Mouse (Mus musculus) erythroblast, embryonic 14.5 days (primary cell): ENCODE data around the gene Dennd4b. TPM values are rescaled to one million over a fixed set of nuclear protein-coding genes. Genes with fewer than 3 reads are reported as not detected.
"Not testable (repeated sequence)": the region's sequence is repeated elsewhere in the genome, so short reads cannot be mapped to it uniquely, and the experiment has no call there.

Source experiments
- H3K27me3 ChIP-seq: 2 replicates; pipeline ENCODE4 v1.6.1; 2012; ENCODE audit warnings: inconsistent platforms; ENCODE audit not compliant: control insufficient read depth
- H3K36me3 ChIP-seq: 2 replicates; pipeline ENCODE4 v1.6.1; 2012; ENCODE audit warnings: mild to moderate bottlenecking, inconsistent platforms; ENCODE audit not compliant: control insufficient read depth
- H3K4me1 ChIP-seq: 2 replicates; pipeline ENCODE4 v1.6.1; 2012; ENCODE audit warnings: inconsistent platforms; ENCODE audit not compliant: control insufficient read depth
- H3K4me3 ChIP-seq: replicated peaks from 2 replicates; pipeline ENCODE3; 2012; ENCODE audit warnings: moderate library complexity, mild to moderate bottlenecking, inconsistent platforms
- H3K9me3 ChIP-seq: 2 replicates; pipeline ENCODE4 v1.6.1; 2012; ENCODE audit warnings: low read length, inconsistent platforms, mixed read lengths; ENCODE audit not compliant: control insufficient read depth
- GATA1 ChIP-seq: IDR thresholded peaks from 2 replicates; pipeline ENCODE4 v1.6.1; 2012; ENCODE audit warnings: low read length, inconsistent platforms, mixed read lengths
- TAL1 ChIP-seq: IDR thresholded peaks from 3 replicates; pipeline ENCODE4 v1.6.1; 2012; ENCODE audit warnings: low read length, inconsistent platforms, mixed read lengths
- polyA plus RNA-seq: library from polyadenylated mRNA; stranded (reverse); fragments of >175 nt; gene quantifications from 2 replicates; pipeline ENCODE4 v1.2.3, GENCODE M21; 2012

The Dennd4b gene
- polyA plus RNA-seq, 1 experiment = 1.1 TPM

DNA sequence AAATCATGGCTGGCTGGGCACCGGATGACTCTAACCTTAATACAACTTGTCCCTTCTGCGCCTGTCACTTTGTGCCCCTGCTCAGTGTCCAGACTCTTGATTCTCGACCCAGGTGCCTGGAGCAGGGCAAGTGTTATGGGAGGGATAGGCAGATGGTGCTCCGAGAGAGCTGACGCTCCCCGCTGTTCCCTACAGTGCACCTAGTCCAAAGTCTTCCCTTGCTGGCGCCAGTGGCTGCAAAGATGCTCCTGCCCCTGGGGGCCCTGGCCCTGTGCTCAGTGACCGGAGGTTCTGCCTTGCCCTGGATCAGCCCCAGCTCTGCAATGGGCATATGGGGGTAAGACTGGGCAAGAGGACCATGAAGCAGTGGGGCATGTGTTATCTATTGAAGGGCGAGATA is 12.8 kb downstream of the Dennd4b start:
- TF ChIP-seq GATA1 = no peak
- no peak for TF ChIP-seq TAL1
- peaks cover 56% of the 10 kb centered on the region for H3K36me3 ChIP-seq
- H3K9me3 ChIP-seq = no peaks in the 10 kb centered on the region
- no peak overlapping the region for H3K4me3 ChIP-seq
- no peaks in the 10 kb centered on the region for H3K27me3 ChIP-seq
- peaks cover 2% of the 10 kb centered on the region; the same call in 1 of the 2 replicates for H3K4me1 ChIP-seq

DNA sequence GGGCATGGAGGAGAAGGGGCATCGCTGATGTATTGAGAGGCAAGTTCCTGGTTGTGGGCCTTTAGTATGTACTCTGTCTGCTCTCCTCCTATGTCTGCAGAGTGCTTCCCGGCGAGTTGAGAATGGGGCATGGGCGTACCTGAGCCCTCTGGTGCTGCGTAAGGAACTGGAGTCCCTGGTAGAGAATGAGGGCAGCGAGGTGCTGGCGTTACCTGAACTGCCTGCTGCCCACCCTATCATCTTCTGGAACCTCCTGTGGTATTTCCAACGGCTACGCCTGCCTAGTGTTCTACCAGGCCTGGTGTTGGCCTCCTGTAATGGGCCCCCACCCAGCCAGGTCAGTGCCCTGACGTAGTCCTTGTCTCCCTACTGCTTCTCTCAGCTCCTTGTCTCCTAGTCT is 13.2 kb downstream of the Dennd4b start:
- no peaks in the 10 kb centered on the region for H3K27me3 ChIP-seq
- TF ChIP-seq GATA1 (no peak), TAL1 (no peak)
- H3K36me3 ChIP-seq = peaks cover 54% of the 10 kb centered on the region

DNA sequence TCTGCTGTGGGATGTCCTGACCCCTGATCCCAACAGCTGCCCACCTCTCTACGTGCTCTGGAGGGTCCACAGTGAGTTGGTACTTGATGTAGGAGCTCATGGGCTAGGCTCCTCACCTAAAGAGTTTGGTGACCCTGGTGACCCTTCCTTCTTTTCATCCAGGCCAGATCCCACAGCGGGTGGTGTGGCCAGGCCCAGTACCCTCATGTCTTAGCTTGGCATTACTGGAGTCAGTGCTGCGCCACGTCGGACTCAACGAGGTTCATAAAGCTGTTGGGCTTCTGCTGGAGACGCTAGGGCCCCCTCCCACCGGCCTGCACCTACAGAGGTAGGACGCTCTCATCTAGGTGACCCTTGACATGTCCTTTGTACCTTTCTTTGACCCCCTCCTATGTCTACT is 14.2 kb downstream of the Dennd4b start:
- TF ChIP-seq GATA1 = no peak
- no peak for TF ChIP-seq TAL1
- peaks cover 44% of the 10 kb centered on the region for H3K36me3 ChIP-seq
- no peaks in the 10 kb centered on the region for H3K9me3 ChIP-seq
- no peaks in the 10 kb centered on the region for H3K27me3 ChIP-seq
- H3K4me1 ChIP-seq = peaks cover 2% of the 10 kb centered on the region; the same call in 1 of the 2 replicates
- H3K4me3 ChIP-seq = no peak overlapping the region

More for the DNA sequence above, 13.2 kb downstream of the Dennd4b start:
- peaks cover 2% of the 10 kb centered on the region; the same call in 1 of the 2 replicates for H3K4me1 ChIP-seq
- no peaks in the 10 kb centered on the region for H3K9me3 ChIP-seq
- H3K4me3 ChIP-seq = no peak overlapping the region

- no peaks in the 10 kb centered on the region for H3K27me3 ChIP-seq
- peaks cover 2% of the 10 kb centered on the region; the same call in 1 of the 2 replicates for H3K4me1 ChIP-seq
- H3K4me3 ChIP-seq = no peak overlapping the region
- no peaks in the 10 kb centered on the region for H3K9me3 ChIP-seq
- peaks cover 43% of the 10 kb centered on the region for H3K36me3 ChIP-seq
- no peak for TF ChIP-seq TAL1
- no peak for TF ChIP-seq GATA1
Observed at GRCm38 (mm10) chr3:90279743-90280142, 14.8 kb downstream of the Dennd4b start.

- Histone ChIP-seq H3K4me1 (peaks cover 2% of the 10 kb centered on the region; the same call in 1 of the 2 replicates), H3K36me3 (peaks cover 38% of the 10 kb centered on the region), H3K9me3 (no peaks in the 10 kb centered on the region), H3K4me3 (no peak overlapping the region), H3K27me3 (no peaks in the 10 kb centered on the region)
- TF ChIP-seq TAL1 (no peak), GATA1 (no peak)
Observed at GRCm38 (mm10) chr3:90280708-90281107, 15.7 kb downstream of the Dennd4b start.

GRCm38 (mm10) chr3:90284150-90284549 is 19.2 kb downstream of the Dennd4b start:
- no peaks in the 10 kb centered on the region for H3K4me1 ChIP-seq
- no peaks in the 10 kb centered on the region for H3K9me3 ChIP-seq
- H3K4me3 ChIP-seq = no peak overlapping the region
- TF ChIP-seq TAL1 (no peak), GATA1 (no peak)
- H3K27me3 ChIP-seq = no peaks in the 10 kb centered on the region
- H3K36me3 ChIP-seq = peaks cover 12% of the 10 kb centered on the region

DNA sequence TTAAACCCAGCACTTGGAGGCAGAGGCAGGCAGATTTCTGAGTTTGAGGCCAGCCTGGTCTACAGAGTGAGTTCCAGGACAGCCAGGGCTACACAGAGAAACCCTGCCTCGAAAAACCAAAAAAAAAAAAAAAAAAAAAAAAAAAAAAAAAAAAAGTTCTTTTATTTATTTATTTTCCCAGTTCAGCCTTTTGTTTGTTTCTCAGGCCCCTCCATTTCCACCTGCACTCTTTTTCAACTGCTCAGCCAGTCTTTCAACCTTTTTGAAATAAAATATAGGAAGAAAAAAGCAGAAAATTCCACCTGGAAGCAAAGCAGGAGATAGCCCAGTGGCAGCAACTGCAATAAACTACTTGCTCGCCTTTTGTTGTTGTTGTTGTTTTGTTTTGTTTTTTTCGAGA is 24.4 kb downstream of the Dennd4b start:
- H3K36me3 ChIP-seq, H3K4me3 ChIP-seq, H3K27me3 ChIP-seq, H3K9me3 ChIP-seq: not testable (repeated sequence)
- H3K4me1 ChIP-seq = peaks cover 20% of the 10 kb centered on the region

DNA sequence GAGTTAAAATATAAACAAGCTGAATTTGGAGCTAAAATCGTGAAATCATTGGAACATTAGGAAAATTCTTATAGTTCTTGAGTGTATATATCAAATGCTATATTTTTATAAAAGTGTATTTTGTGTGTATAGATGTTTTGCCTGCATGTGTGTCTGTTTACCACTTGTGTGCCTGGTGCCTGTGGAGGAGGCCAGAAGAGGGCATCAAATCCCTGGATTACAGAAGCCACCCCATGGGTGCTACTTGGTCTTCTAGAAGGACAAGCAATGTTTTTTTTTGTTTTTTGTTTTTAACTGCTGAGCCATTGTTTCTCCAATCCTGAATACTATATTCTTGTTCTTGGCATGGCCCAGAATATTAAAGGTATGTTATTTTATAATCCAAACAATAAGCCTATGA is 25.6 kb downstream of the Dennd4b start:
- Histone ChIP-seq H3K9me3 (no peaks in the 10 kb centered on the region), H3K27me3 (no peaks in the 10 kb centered on the region), H3K36me3 (peaks cover 6% of the 10 kb centered on the region), H3K4me1 (peaks cover 31% of the 10 kb centered on the region), H3K4me3 (no peak overlapping the region)
- no peak for TF ChIP-seq GATA1
- no peak for TF ChIP-seq TAL1

- no peak for TF ChIP-seq GATA1
- TF ChIP-seq TAL1 = no peak
- peak overlapping the region; percentile 92 for H3K4me3 ChIP-seq
- H3K9me3 ChIP-seq = no peaks in the 10 kb centered on the region
- H3K4me1 ChIP-seq = peaks cover 43% of the 10 kb centered on the region
- H3K27me3 ChIP-seq = no peaks in the 10 kb centered on the region
- peaks cover 16% of the 10 kb centered on the region for H3K36me3 ChIP-seq
Observed at GRCm38 (mm10) chr3:90291982-90292344, 27.0 kb downstream of the Dennd4b start.
